Mouse (Mus musculus): ENCODE measurements at regions not wholly inside any gene's neighbourhood (a gene's known extent, or its start where the extent isn't known, plus 50 kb on each side); places are given as distances from the start of the nearest gene placed in this dataset.
A peak's percentile ranks its signal among the peaks of the same experiment; 100 is the strongest.

DNA sequence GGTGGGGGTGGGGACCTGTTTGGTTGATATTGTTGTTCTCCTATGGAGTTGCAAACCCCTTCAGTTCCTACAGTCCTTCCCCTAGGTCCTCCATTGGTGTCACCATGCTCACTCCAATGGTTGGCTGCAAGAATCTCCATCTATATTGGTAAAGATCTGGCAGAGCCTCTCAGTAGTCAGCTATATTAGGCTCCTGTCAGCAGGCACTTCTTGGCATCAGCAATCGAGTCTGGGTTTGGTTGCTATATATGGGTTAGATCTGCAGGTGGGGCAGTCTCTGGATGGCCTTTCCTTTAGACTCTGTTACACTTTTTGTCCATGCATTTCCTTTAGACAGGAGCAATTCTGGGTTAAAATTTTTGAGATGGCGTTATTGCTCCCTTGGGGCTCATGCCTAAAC lies 238.4 kb upstream of the Slco6c1 start:
- peak; percentile 13 for DNase-seq (ENCODE audit: low spot score)

DNA sequence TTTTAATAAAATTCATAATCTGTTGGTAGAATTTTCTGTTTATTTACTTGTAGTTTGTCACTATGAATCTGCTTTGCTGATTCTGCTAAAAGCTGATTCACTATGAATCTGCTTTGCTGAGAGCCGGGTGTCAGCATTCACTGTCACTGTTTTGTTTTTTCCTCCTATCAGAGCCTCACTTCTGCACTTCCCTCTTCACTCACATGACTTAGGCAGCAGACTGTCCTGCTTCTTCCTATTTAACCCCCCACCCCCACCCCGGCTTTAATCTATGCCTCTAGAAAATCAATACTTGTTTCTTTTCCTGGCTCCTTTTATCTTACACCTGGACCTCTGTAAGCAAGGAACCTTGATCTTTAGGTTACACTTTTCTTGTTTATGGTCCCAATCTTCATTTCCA lies 191.5 kb upstream of the Slco6c1 start:
- no peak for DNase-seq (ENCODE audit: low spot score)

Data from heart, adult 8-10 months (tissue).